In genomic region chr4:152392192-152392591, GRCm38 (mm10) we compare ENCODE assay signal across 14 mouse cellular contexts. TPM values are rescaled to one million over a fixed set of nuclear protein-coding genes. Genes with fewer than 3 reads are reported as not detected.
DNase-seq lines count a peak whose midpoint lies in the region; ATAC-seq lines count a peak whose summit lies in the region.
"Had no signal": no experiment of that assay in that cellular context is flagged by ENCODE, and none has a peak within 500 bp of the region (broad histone marks: within the 10 kb centered on the region; RNA-seq: fewer than 3 reads in every experiment).

No protein-coding gene starts in this region.

- no peaks in the 10 kb centered on the region for H3K9me3 ChIP-seq in kidney, embryonic 15.5 days (replicated peaks)
- H3K9me3 ChIP-seq: hindbrain, embryonic 15.5 days; liver, embryonic 15.5 days; neural tube, embryonic 13.5 days had no signal

- 70% methylated on average over 5 of the region's 5 CpGs for WGBS in kidney, embryonic 15.5 days

- peak; percentile 26; the same call in 1 of the 2 replicates for ATAC-seq in frontal cortex, adult (ENCODE audit: low TSS enrichment)
- no peak for ATAC-seq in kidney, embryonic 15.5 days (replicated peaks; ENCODE audit: low FRiP score)
- no peak for ATAC-seq in inflammation-experienced regulatory T-cells, adult 6 months

- H3K4me3 ChIP-seq in kidney, embryonic 15.5 days (replicated peaks), result no peak overlapping the region
- H3K4me3 ChIP-seq: hindbrain, embryonic 15.5 days; liver, embryonic 15.5 days; neural tube, embryonic 13.5 days had no signal

- no peak overlapping the region for H3K4me2 ChIP-seq in kidney, embryonic 15.5 days
- H3K4me2 ChIP-seq: hindbrain, embryonic 15.5 days; liver, embryonic 15.5 days; neural tube, embryonic 13.5 days had no signal

- no peak overlapping the region for H3K27ac ChIP-seq in kidney, embryonic 15.5 days
- H3K27ac ChIP-seq: hindbrain, embryonic 15.5 days; liver, embryonic 15.5 days; neural tube, embryonic 13.5 days had no signal

- no peaks in the 10 kb centered on the region for H3K36me3 ChIP-seq in kidney, embryonic 15.5 days
- H3K36me3 ChIP-seq: hindbrain, embryonic 15.5 days; liver, embryonic 15.5 days had no signal

- no peaks in the 10 kb centered on the region for H3K27me3 ChIP-seq in kidney, embryonic 15.5 days
- H3K27me3 ChIP-seq: hindbrain, embryonic 15.5 days; liver, embryonic 15.5 days; neural tube, embryonic 13.5 days had no signal

- H3K9ac ChIP-seq in kidney, embryonic 15.5 days, result no peak overlapping the region
- H3K9ac ChIP-seq: hindbrain, embryonic 15.5 days; liver, embryonic 15.5 days had no signal

- intact Hi-C loops in left cerebral cortex, postnatal 36 days (cut with DNase I), result no loop called here

- no peak for DNase-seq in frontal cortex, postnatal 10 days (ENCODE audit: low spot score in 2 of 2)
- peak; percentile 26 for DNase-seq in Muller cell, postnatal 12 days (ENCODE audit: inconsistent ontology term)
- peak; percentile 61 to 74 for DNase-seq in cerebellum, postnatal 25 days
- DNase-seq in left cerebral cortex, postnatal 36 days (ENCODE audit: low spot score in 2 of 2), result peak; percentile 52 to 65
- no peak for DNase-seq in heart, adult 11 months
- DNase-seq: adrenal gland, postnatal 10 days; spleen, adult 18-20 months had no signal

- 0 out of 2 replicates have a peak, but pooled peaks cover 3% of the 10 kb centered on the region for H3K4me1 ChIP-seq in kidney, embryonic 15.5 days
- H3K4me1 ChIP-seq: hindbrain, embryonic 15.5 days; liver, embryonic 15.5 days; neural tube, embryonic 13.5 days had no signal

RNA-seq across cellular contexts. Expression of gene Chd5, which starts 53.7 kb away (rescaled TPM):
- 100 to 1,000 TPM; 162 to 195 TPM for total RNA-seq in left cerebral cortex, postnatal 36 days (2021)
- 0.13 and 0.32 TPM in 2 replicates for polyA plus RNA-seq in kidney, embryonic 15.5 days (2015; fragmentation: Nextera tagmentation; extraction: Ambion mirVana)
- under 1 TPM in 2 of 3 experiments, not detected in 1; 0.05 to 0.11 TPM for polyA plus RNA-seq in inflammation-experienced regulatory T-cells, adult 6 months (2017; shearing (Covaris generic))
- total RNA-seq: megakaryocyte-erythroid progenitor cell, adult 5-6 weeks had no signal

Comparison
In these comparisons a context has a peak if more than half of its experiments do, and no peak if none do; other contexts are left out.
1. DNase-seq: peak in Muller cell, postnatal 12 days (single experiment), cerebellum, postnatal 25 days (2 of 2) and left cerebral cortex, postnatal 36 days (2 of 2); none in frontal cortex, postnatal 10 days (0 of 2) and heart, adult 11 months (single experiment).